Mouse (Mus musculus) skeletal muscle tissue, adult 2 months (tissue): ENCODE measurements around the gene Tas1r1.

ENCODE experiments used
- DNase-seq: peaks from one replicate; pipeline ENCODE4 v3.0.0-alpha.2; 2012; ENCODE audit warnings: low read depth, low spot score

Tas1r1 gene

GRCm38 (mm10) chr4:151988342-151989109 is 49.8 kb downstream of the Tas1r1 start, which contains the start of gene Thap3:
TSS of gene Thap3 (minus strand) at chr4:151988997.
- DNase-seq: no peak

GRCm38 (mm10) chr4:151988014-151988341 is 50.4 kb downstream of the Tas1r1 start:
- DNase-seq: no peak

- DNase-seq: no peak
Measured at GRCm38 (mm10) chr4:151986650-151987049, 51.7 kb downstream of the Tas1r1 start.

GRCm38 (mm10) chr4:151985886-151986285 is 52.5 kb downstream of the Tas1r1 start:
- no peak for DNase-seq

GRCm38 (mm10) chr4:151983560-151983959 is 54.8 kb downstream of the Tas1r1 start:
- DNase-seq: peak; percentile 95

GRCm38 (mm10) chr4:151983043-151983442 is 55.3 kb downstream of the Tas1r1 start:
- no peak for DNase-seq

- peak; percentile 84 for DNase-seq
Measured at GRCm38 (mm10) chr4:151981363-151981762, 57.0 kb downstream of the Tas1r1 start.

- DNase-seq: peak; percentile 60
Measured at GRCm38 (mm10) chr4:151980699-151981098, 57.7 kb downstream of the Tas1r1 start.
